Mouse (Mus musculus): ENCODE data around the gene Zfp160.
"Not testable (repeated sequence)": the region's sequence is repeated elsewhere in the genome, so short reads cannot be mapped to it uniquely, and the experiment has no call there.

The Zfp160 gene

GRCm38 (mm10) chr17:21008382-21009331 is at the start of gene Zfp160:
Gene Zfp160 (plus strand): TSS chr17:21008903.
- peak; percentile 95 for DNase-seq

GRCm38 (mm10) chr17:20960386-20960785 is 48.3 kb upstream of the Zfp160 start:
- DNase-seq, result no peak

- no peak for DNase-seq
These were observed 43.3 kb upstream of the Zfp160 start for GRCm38 (mm10) chr17:20965421-20965820.

- no peak for DNase-seq
These were observed 42.0 kb upstream of the Zfp160 start for GRCm38 (mm10) chr17:20966681-20967080.

GRCm38 (mm10) chr17:20993716-20994115 is 15.0 kb upstream of the Zfp160 start:
- no peak for DNase-seq

- DNase-seq, result no peak
These were observed 12.3 kb upstream of the Zfp160 start, which contains the start of gene Vmn1r233 for GRCm38 (mm10) chr17:20996364-20996763. Gene Vmn1r233 (minus strand): TSS chr17:20996464.

- no peak for DNase-seq
These were observed 1.0 kb downstream of the Zfp160 start for GRCm38 (mm10) chr17:21009726-21010125.

- DNase-seq, result no peak
These were observed 9.8 kb downstream of the Zfp160 start for GRCm38 (mm10) chr17:21018410-21019080.

- not testable (repeated sequence) for DNase-seq
These were observed 39.3 kb downstream of the Zfp160 start for GRCm38 (mm10) chr17:21048020-21048419.

- no peak for DNase-seq
These were observed 42.2 kb downstream of the Zfp160 start for GRCm38 (mm10) chr17:21050901-21051300.

GRCm38 (mm10) chr17:21051341-21051740 is 42.6 kb downstream of the Zfp160 start:
- not testable (repeated sequence) for DNase-seq

GRCm38 (mm10) chr17:21051919-21052318 is 43.2 kb downstream of the Zfp160 start:
- DNase-seq, result not testable (repeated sequence)

GRCm38 (mm10) chr17:21053267-21053666 is 44.6 kb downstream of the Zfp160 start:
- DNase-seq, result no peak

GRCm38 (mm10) chr17:21055111-21055510 is 46.4 kb downstream of the Zfp160 start:
- DNase-seq, result not testable (repeated sequence)

- no peak for DNase-seq
These were observed 56.8 kb downstream of the Zfp160 start for GRCm38 (mm10) chr17:21065501-21065900.

GRCm38 (mm10) chr17:21067036-21067435 is 58.3 kb downstream of the Zfp160 start:
- no peak for DNase-seq

- not testable (repeated sequence) for DNase-seq
These were observed 60.7 kb downstream of the Zfp160 start for GRCm38 (mm10) chr17:21069443-21069842.

- not testable (repeated sequence) for DNase-seq
These were observed 62.3 kb downstream of the Zfp160 start for GRCm38 (mm10) chr17:21070971-21071370.
